Mouse (Mus musculus): ENCODE results near the gene Mapkapk3. TPM values are rescaled to one million over a fixed set of nuclear protein-coding genes. Genes with fewer than 3 reads are reported as not detected.
A peak's percentile ranks its signal among the peaks of the same experiment; 100 is the strongest.

The Mapkapk3 gene
- 2.2 and 9.4 TPM in 2 replicates for polyA plus RNA-seq (2015; fragmentation: Nextera tagmentation; extraction: Ambion mirVana)

DNA sequence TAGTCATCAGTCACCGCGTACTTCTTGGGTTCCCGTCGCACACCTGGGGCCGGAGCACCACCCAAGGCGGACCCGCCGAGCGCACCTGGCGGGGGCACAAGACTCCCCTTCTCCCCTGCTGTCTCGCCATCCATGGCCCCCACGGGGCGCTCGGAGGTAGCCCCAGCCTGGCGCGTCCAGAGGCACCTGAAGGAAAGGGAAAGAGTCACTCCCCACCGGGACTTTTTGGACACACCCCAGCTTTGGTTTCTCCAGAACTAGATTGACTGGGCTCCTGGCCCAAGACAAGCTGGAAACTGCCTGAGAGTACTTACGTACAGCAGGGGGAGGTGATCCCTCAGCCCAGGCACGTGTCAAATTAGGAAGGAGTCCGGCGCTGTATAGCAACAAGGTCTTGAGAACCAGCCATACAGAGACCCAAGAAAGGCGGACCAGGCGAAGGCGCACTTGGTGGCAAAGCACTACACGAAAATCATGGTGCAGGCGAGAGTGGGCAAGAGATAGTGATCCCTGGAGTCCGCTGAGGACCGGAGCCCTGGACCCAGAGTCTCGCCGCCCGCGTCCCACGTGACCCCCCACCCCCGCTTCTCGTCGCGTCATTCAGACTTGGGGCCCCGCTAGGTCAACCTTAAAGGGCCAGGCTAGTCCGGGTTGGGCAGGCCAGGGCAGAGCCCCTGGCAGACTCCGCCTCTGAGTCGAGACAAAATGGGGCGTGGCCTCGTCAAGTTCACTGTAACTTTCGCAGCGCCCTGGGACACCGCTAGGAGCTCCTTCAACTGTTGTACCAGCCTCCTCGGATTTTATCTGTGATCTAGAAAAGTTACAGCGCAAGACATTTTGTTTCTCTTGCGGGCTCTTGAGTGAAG is at the start of gene Mapkapk3:
Mapkapk3 (minus strand) TSS at position 667 of the 866 bp plus-strand sequence.
- H3K4me2 ChIP-seq = peak within 1 kb of the TSS; percentile 85
- H3K9ac ChIP-seq (replicated peaks) = peak within 1 kb of the TSS; percentile 38
- 5% methylated on average over 47 of the region's 49 CpGs for WGBS
- H3K27me3 ChIP-seq (replicated peaks) = peaks cover 36% of the 10 kb centered on the region
- H3K9me3 ChIP-seq (replicated peaks) = no peaks in the 10 kb centered on the region
- no peaks in the 10 kb centered on the region for H3K36me3 ChIP-seq
- 0 out of 2 replicates have a peak, but pooled peaks have one; percentile 62 for ATAC-seq (ENCODE audit: low FRiP score)
- H3K4me1 ChIP-seq = peaks cover 15% of the 10 kb centered on the region
- peak within 1 kb of the TSS; percentile 43 for H3K4me3 ChIP-seq (replicated peaks)
- no peak within 1 kb of the TSS for H3K27ac ChIP-seq (replicated peaks)

DNA sequence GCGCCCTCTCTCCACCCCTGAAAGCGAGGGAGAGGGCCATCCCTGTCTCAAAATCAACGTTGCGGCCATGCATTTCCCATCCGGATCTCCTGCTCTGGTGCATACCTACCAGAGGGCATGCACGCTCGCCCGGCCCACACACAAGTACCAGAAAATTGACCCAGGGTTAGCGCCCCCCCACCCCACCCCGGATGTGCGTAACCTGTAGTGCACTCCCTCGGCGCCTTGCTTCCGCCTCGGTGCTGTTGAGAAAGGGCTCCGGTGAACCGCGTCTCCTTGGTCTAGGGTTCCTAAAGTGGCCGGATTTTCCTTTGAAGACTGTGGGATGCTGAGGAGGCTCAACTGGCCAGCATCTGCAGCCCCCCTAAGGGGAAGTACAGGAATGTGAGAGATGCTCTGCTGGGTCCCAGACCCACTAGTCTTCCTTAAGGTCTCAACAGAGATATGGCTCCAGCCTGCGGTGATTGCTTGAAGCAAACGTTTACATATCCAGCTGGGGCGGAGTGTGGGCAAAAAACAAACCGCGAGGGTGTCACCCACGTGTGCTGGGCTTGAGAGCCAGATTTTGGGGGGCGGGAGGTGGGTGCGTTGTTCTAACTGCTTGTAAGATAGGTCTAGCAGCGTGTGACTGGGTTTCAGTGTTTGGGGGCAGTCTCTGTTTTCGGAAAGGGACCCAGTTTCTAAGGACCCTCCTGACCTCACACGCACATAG is 48.7 kb upstream of the Mapkapk3 start, which contains the start of gene Hemk1:
Hemk1 (minus strand) TSS at position 179 of the 712 bp plus-strand sequence.
- H3K9ac ChIP-seq (replicated peaks) = peak within 1 kb of the TSS; percentile 64
- H3K4me1 ChIP-seq = peaks cover 45% of the 10 kb centered on the region
- H3K4me2 ChIP-seq = peak within 1 kb of the TSS; percentile 86
- H3K36me3 ChIP-seq = no peaks in the 10 kb centered on the region
- H3K4me3 ChIP-seq (replicated peaks) = peak within 1 kb of the TSS; percentile 59
- H3K27me3 ChIP-seq (replicated peaks) = no peaks in the 10 kb centered on the region
- ATAC-seq (ENCODE audit: low FRiP score) = peak; percentile 71
- H3K9me3 ChIP-seq (replicated peaks) = no peaks in the 10 kb centered on the region
- H3K27ac ChIP-seq (replicated peaks) = peak within 1 kb of the TSS; percentile 45
- WGBS = 5% methylated on average over 30 of the region's 30 CpGs

DNA sequence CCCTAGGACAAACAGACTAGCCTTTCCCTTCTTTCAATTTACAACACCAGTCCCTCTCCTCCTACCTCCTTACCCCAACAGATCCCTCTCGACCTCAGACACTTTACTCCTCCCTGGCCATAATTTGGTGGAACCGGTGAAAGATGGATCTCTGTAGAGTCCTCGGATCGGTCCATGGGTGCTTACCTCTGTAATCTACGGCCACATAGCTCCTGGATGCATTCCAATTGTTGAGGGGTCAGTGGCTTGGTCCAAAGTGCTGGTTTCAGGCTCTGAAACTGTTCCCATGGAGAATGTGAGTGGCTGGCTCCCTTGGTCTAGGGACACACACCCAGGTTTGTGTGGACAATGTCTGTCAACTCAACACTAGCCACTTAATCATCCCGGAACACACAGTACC is 46.7 kb upstream of the Mapkapk3 start:
- Histone ChIP-seq H3K4me3 (replicated peaks) (no peak overlapping the region), H3K27me3 (replicated peaks) (no peaks in the 10 kb centered on the region), H3K4me2 (no peak overlapping the region), H3K27ac (replicated peaks) (no peak overlapping the region), H3K4me1 (peaks cover 36% of the 10 kb centered on the region), H3K9me3 (replicated peaks) (no peaks in the 10 kb centered on the region), H3K36me3 (peaks cover 6% of the 10 kb centered on the region), H3K9ac (replicated peaks) (no peak overlapping the region)
- WGBS = 90% methylated on average over 6 of the region's 6 CpGs
- no peak for ATAC-seq (ENCODE audit: low FRiP score)

DNA sequence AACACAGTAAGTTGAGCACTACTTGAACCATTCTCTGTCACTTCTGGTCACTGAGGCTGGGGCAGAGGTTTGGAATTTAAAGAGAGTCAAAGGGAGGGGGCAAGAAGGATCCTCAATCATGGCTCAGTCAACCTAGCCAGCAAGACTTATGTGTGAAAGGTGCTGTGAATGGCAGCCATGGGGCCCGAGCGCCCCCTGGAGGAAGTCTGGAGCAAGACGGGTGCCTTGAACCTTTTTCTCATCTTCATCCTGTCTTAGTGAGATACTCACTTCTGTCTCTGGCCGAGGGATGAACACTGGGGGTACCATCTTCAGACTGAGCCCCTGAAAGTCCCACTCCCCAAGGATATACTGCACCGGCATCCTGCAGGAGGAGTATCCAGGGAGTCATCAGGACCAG is 46.2 kb upstream of the Mapkapk3 start:
- peaks cover 32% of the 10 kb centered on the region for H3K4me1 ChIP-seq
- WGBS = 14% methylated on average over 5 of the region's 5 CpGs
- no peak for ATAC-seq (ENCODE audit: low FRiP score)
- H3K27ac ChIP-seq (replicated peaks) = no peak overlapping the region
- H3K9me3 ChIP-seq (replicated peaks) = no peaks in the 10 kb centered on the region
- no peaks in the 10 kb centered on the region for H3K27me3 ChIP-seq (replicated peaks)
- H3K9ac ChIP-seq (replicated peaks) = no peak overlapping the region
- H3K36me3 ChIP-seq = peaks cover 10% of the 10 kb centered on the region
- H3K4me3 ChIP-seq (replicated peaks) = no peak overlapping the region
- no peak overlapping the region for H3K4me2 ChIP-seq

DNA sequence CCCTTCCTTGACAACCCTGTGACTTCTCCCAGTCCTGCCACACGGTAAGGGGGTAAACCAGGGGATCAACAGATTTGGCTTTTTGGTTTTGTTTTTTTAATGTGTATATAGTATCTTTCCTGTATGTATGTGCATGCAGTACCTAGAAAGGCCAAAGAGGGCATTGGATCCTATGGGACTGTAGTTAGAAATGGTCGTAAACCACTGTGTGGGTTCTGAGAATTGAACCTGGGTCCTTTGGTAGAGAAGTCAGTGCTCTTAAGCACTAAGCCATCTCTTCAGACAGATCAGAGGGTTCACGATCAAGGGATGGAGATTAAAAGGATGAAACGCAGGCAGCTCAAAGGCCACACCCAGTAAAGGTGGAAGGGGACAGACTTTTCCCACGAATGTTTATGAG is 45.4 kb upstream of the Mapkapk3 start:
- Histone ChIP-seq H3K9me3 (replicated peaks) (no peaks in the 10 kb centered on the region), H3K27ac (replicated peaks) (no peak overlapping the region), H3K9ac (replicated peaks) (no peak overlapping the region), H3K4me1 (peaks cover 29% of the 10 kb centered on the region), H3K27me3 (replicated peaks) (no peaks in the 10 kb centered on the region), H3K4me3 (replicated peaks) (no peak overlapping the region), H3K36me3 (peaks cover 10% of the 10 kb centered on the region), H3K4me2 (no peak overlapping the region)
- WGBS = 91% methylated on average over 5 of the region's 5 CpGs
- ATAC-seq (ENCODE audit: low FRiP score) = no peak

DNA sequence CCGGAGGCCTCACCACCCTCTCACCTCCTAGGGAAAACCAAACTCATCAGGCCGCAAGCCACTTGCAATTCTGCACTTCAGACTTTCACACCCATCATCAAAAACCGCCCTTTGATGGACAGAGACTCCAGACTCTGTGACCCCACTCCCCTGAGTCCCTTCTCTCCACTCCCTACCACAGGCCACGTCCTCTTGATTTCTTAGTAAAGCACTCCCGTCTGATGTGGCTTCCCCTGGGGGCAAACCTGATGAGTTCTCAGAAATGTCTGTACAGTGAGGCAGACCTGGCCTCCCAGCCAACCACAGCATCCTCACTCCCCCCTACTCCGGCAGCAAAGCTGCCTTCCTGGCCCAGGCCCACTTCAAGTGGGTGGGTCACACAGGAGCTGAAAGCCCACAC is 44.7 kb upstream of the Mapkapk3 start:
- H3K4me2 ChIP-seq = no peak overlapping the region
- WGBS = 86% methylated on average over 6 of the region's 6 CpGs
- peaks cover 22% of the 10 kb centered on the region for H3K4me1 ChIP-seq
- H3K27me3 ChIP-seq (replicated peaks) = no peaks in the 10 kb centered on the region
- no peak overlapping the region for H3K4me3 ChIP-seq (replicated peaks)
- no peak overlapping the region for H3K9ac ChIP-seq (replicated peaks)
- H3K27ac ChIP-seq (replicated peaks) = no peak overlapping the region
- no peak for ATAC-seq (ENCODE audit: low FRiP score)
- H3K36me3 ChIP-seq = peaks cover 10% of the 10 kb centered on the region
- H3K9me3 ChIP-seq (replicated peaks) = no peaks in the 10 kb centered on the region

DNA sequence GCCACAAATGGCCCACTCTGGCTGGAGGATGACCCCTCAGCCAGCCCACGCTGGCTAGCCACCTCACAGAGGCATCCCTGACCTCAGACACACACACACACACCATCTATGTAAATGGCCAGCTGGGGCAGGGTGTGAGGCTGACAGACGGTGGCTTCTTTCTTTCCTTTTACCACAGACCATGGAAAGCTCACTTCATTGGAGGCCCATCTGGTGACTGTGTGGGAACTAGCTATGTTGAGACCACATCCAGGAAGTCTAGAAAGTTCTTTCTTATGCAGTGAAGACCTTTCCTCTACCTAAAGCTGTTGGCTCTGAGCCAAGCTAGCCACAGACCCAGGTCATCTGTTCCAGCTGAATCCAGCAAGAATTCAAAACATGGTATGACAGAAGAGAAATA is 44.0 kb upstream of the Mapkapk3 start:
- 73% methylated on average over 2 of the region's 2 CpGs for WGBS

DNA sequence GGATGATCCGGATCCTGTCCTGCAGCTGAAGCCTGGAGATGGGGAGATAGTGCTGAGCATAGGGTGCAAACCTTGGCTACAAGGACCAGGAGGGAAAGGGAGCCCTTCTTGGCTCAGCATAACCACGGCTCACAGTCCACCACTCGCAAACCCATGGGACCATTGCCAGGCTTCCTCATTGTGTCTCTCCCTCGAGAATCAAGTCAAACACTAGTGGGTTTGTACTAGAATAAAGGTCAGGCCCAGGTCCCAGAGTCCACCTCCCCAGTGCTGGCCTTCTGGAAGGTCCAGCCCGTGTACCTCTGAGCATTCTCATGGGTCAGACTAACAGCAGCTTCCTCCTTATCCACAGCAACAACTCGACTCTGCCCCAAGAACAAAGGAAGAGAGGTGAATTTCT is 41.1 kb upstream of the Mapkapk3 start:
- ATAC-seq (ENCODE audit: low FRiP score) = no peak
- Histone ChIP-seq H3K27me3 (replicated peaks) (no peaks in the 10 kb centered on the region), H3K36me3 (peaks cover 24% of the 10 kb centered on the region), H3K9me3 (replicated peaks) (no peaks in the 10 kb centered on the region), H3K4me3 (replicated peaks) (no peak overlapping the region), H3K4me2 (no peak overlapping the region), H3K9ac (replicated peaks) (no peak overlapping the region), H3K27ac (replicated peaks) (no peak overlapping the region), H3K4me1 (peaks cover 3% of the 10 kb centered on the region; the same call in 1 of the 2 replicates)
- WGBS = 80% methylated on average over 6 of the region's 6 CpGs

More for the DNA sequence above, 44.0 kb upstream of the Mapkapk3 start:
- no peak overlapping the region for H3K9ac ChIP-seq (replicated peaks)
- H3K9me3 ChIP-seq (replicated peaks) = no peaks in the 10 kb centered on the region
- H3K4me1 ChIP-seq = peaks cover 15% of the 10 kb centered on the region
- no peaks in the 10 kb centered on the region for H3K27me3 ChIP-seq (replicated peaks)
- no peak for ATAC-seq (ENCODE audit: low FRiP score)
- H3K4me3 ChIP-seq (replicated peaks) = no peak overlapping the region
- no peak overlapping the region for H3K4me2 ChIP-seq
- peaks cover 14% of the 10 kb centered on the region for H3K36me3 ChIP-seq
- no peak overlapping the region for H3K27ac ChIP-seq (replicated peaks)

DNA sequence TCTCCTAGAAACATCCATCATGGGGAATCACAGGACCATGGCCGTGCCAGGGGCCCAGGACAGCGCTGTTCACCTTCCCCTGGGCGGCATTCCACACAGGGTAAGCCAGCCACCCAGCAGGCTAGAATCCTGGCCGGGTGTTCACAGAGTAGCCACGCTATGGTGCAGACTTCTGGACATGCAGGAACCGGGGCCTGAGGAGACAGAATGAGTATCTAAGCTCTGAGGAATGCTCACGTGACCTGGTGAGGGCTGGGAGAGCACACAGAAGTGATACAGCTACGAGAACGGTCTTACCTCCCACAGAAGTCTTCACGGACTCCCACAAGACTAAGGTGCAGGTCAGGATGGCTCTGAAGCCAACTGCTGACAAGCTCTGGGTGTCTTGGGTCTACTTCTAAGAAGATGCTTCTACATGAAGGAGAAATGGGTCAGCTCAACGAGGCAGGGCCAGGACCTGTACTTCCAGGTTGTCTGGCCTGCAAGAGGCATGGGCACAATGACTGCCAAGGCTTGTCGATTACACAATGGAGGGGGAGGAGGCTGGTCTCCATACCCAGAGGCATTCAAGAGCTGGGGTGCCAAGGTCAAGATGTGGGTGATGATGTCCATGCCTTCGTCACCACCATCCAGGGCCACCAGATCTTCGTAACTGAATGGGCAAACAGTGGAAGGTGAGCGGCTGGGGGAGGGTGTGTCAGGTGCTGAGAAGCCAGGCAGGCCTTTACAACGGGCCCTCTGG is 38.4 kb upstream of the Mapkapk3 start:
- Histone ChIP-seq H3K4me3 (replicated peaks) (no peak overlapping the region), H3K36me3 (peaks cover 24% of the 10 kb centered on the region), H3K27ac (replicated peaks) (no peak overlapping the region), H3K27me3 (replicated peaks) (no peaks in the 10 kb centered on the region), H3K9ac (replicated peaks) (no peak overlapping the region), H3K4me1 (no peaks in the 10 kb centered on the region), H3K4me2 (no peak overlapping the region), H3K9me3 (replicated peaks) (no peaks in the 10 kb centered on the region)
- 93% methylated on average over 16 of the region's 16 CpGs for WGBS
- no peak for ATAC-seq (ENCODE audit: low FRiP score)

DNA sequence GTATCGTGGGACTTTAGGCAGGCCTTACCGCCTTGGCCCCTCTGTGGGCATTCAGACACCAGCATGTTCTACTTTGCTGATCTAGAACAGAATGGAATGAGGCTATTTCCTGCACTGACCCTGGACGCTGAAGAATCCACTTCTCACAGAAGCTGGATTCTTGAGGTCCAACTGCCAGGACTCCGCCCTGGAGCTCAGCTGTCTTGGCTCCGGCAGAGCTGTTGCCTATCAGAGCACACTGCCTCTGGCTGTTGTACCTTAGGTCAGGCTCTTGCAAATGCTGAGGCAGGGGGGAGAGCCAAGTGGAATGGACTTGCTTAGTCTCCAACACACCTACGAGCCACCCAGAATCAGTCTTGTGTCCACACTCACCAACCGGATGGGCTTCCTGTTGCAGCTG is 36.2 kb upstream of the Mapkapk3 start:
- 92% methylated on average over 7 of the region's 7 CpGs for WGBS

DNA sequence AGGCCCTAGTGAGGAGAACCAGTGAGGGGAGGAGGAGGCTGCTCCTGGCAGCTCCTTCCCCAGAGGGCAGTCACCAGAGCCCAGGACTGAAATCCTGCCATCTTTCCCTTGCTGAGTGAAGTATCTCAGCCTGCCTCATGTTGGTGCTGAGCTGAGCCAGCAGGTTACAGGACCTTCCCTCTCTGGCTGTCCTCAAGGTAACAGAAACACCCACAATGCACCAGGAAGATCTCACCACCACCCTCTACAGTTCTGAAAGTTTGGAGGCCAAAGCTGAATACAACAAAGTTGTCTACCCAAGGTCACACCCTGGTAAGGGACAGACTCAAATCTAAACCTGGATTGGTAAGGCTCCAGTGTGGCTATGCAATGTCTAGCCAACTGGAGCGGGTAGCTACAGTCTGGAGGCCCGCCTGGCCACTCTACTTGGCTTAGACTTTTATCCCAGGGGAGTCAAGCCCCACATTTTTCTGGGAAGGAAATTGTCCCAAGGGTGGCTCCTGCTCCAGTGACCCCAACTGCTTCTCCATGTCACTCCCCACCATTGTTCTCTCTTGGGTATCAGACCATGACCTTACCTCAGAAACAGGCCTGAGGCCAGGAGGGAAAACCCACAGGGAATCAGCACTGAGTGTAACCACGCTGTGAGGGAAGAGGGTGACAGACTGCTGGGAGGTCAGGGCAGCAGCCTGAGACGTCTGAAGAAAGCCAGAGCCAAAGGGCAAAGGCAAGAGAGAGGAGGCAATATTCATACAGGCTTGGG is 35.3 kb upstream of the Mapkapk3 start:
- Histone ChIP-seq H3K9ac (replicated peaks) (no peak overlapping the region), H3K36me3 (peaks cover 15% of the 10 kb centered on the region; the same call in 1 of the 2 replicates), H3K4me2 (no peak overlapping the region), H3K9me3 (replicated peaks) (no peaks in the 10 kb centered on the region), H3K4me3 (replicated peaks) (no peak overlapping the region), H3K27me3 (replicated peaks) (no peaks in the 10 kb centered on the region), H3K27ac (replicated peaks) (no peak overlapping the region), H3K4me1 (no peaks in the 10 kb centered on the region)
- ATAC-seq (ENCODE audit: low FRiP score) = no peak
- WGBS = 66% methylated on average over 4 of the region's 4 CpGs

More for the DNA sequence above, 36.2 kb upstream of the Mapkapk3 start:
- Histone ChIP-seq H3K4me3 (replicated peaks) (no peak overlapping the region), H3K27me3 (replicated peaks) (no peaks in the 10 kb centered on the region), H3K4me2 (no peak overlapping the region), H3K9me3 (replicated peaks) (no peaks in the 10 kb centered on the region), H3K9ac (replicated peaks) (no peak overlapping the region), H3K36me3 (peaks cover 15% of the 10 kb centered on the region; the same call in 1 of the 2 replicates), H3K4me1 (no peaks in the 10 kb centered on the region), H3K27ac (replicated peaks) (no peak overlapping the region)
- no peak for ATAC-seq (ENCODE audit: low FRiP score)
